Mouse (Mus musculus) MEL (cell line): ENCODE data around the gene Foxl2.

ENCODE experiments used
- CTCF ChIP-seq, 3 experiments: IDR thresholded peaks in 2 of 3; conservative IDR thresholded peaks in 1 of 3; 2 replicates each; pipeline ENCODE4 v1.5.1; 2011 to 2012; ENCODE audit warnings: low read length in 3 of 3, low read depth in 2 of 3, mild to moderate bottlenecking in 2 of 3, improper control_type of control experiment in 1 of 3, inconsistent platforms in 1 of 3, mixed read lengths in 1 of 3, moderate library complexity in 1 of 3; ENCODE audit not compliant: control insufficient read depth in 1 of 3, insufficient read depth in 1 of 3, poor library complexity in 1 of 3, severe bottlenecking in 1 of 3
- HCFC1 ChIP-seq: IDR thresholded peaks from 2 replicates; pipeline ENCODE4 v1.6.1; 2012; ENCODE audit warnings: low read depth, mild to moderate bottlenecking, inconsistent platforms, low read length, improper control_type of control experiment, moderate library complexity
- MXI1 ChIP-seq: IDR thresholded peaks from 2 replicates; pipeline ENCODE4 v1.6.1; 2011; ENCODE audit warnings: mild to moderate bottlenecking, low read depth, low read length, improper control_type of control experiment
- POLR2A ChIP-seq, 2 experiments: IDR thresholded peaks; 2 replicates each; pipeline ENCODE4 v1.6.1; 2011 to 2012; ENCODE audit warnings: low read length in 2 of 2, mild to moderate bottlenecking in 2 of 2, control low read depth in 1 of 2, improper control_type of control experiment in 1 of 2, low read depth in 1 of 2, moderate library complexity in 1 of 2; ENCODE audit not compliant: control insufficient read depth in 1 of 2, insufficient read depth in 1 of 2, poor library complexity in 1 of 2
- POLR2AphosphoS2 ChIP-seq: IDR thresholded peaks from 2 replicates; pipeline ENCODE4 v1.6.1; 2011; ENCODE audit warnings: low read length, improper control_type of control experiment
- TBP ChIP-seq: IDR thresholded peaks from 2 replicates; pipeline ENCODE4 v1.8.0; 2011; ENCODE audit warnings: low read depth, low read length, improper control_type of control experiment
- ZNF384 ChIP-seq: IDR thresholded peaks from 2 replicates; pipeline ENCODE4 v1.6.1; 2012; ENCODE audit warnings: low read depth, mild to moderate bottlenecking, inconsistent platforms, low read length, improper control_type of control experiment

DNA sequence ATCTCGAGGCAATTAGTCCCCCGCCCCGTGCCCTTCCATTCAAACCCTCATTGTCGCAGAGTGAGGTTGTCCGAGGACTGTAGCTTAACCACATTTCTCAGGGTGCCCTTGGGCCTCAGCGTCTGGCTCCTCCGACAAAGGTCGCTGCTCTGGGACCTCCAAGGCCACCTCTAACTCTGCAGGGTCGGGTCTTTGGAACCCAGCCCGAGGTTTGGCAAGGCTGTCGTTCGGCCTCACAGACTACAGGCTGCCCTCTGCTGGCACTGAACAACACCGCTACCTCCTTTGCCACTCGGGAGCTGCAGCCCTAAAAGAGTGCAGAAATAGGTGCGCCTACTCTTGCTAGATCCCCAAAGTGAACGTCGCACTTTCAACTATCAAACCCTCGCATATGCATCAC, 10.0 kb downstream of the Foxl2 start:
- no peak for TF ChIP-seq MXI1
- TF ChIP-seq POLR2AphosphoS2: no peak
- TF ChIP-seq CTCF (IDR thresholded peaks at IDR 0.05 in 2 of 3, conservative IDR thresholded peaks at IDR 0.05 in 1 of 3; ENCODE audit: control insufficient read depth in 1 of 3, insufficient read depth in 1 of 3, low read depth in 2 of 3, low read length in 3 of 3, poor library complexity in 1 of 3, severe bottlenecking in 1 of 3): peak in 1 of 3 experiments; percentile 27; a peak in 2 of 6 replicates
- no peak for TF ChIP-seq ZNF384
- TF ChIP-seq TBP: no peak
- no peak for TF ChIP-seq HCFC1
- TF ChIP-seq POLR2A (IDR thresholded peaks at IDR 0.05; ENCODE audit: control insufficient read depth in 1 of 2, insufficient read depth in 1 of 2, low read depth in 1 of 2, low read length in 2 of 2, poor library complexity in 1 of 2): no peak
